Mouse (Mus musculus): ENCODE data around the gene Celf2. TPM values are rescaled to one million over a fixed set of nuclear protein-coding genes. Genes with fewer than 3 reads are reported as not detected.
"Not testable (repeated sequence)": the region's sequence is repeated elsewhere in the genome, so short reads cannot be mapped to it uniquely, and the experiment has no call there.

Celf2 gene
- polyA plus RNA-seq, 1 experiment, result 17.4 TPM

GRCm38 (mm10) chr2:7310840-7311182 lies 198.6 kb downstream of the Celf2 start:
- Histone ChIP-seq H3K4me1 (ENCODE audit: control insufficient read depth, insufficient read depth, low read length) (no peaks in the 10 kb centered on the region), H3K36me3 (ENCODE audit: control insufficient read depth, insufficient read depth, low read length) (no peaks in the 10 kb centered on the region), H3K27ac (ENCODE audit: control insufficient read depth, insufficient read depth, low read depth, low read length) (no peak overlapping the region), H3K27me3 (ENCODE audit: control insufficient read depth, insufficient read depth, low read length) (no peaks in the 10 kb centered on the region), H3K4me3 (ENCODE audit: control insufficient read depth, low read depth, low read length) (no peak overlapping the region)
- TF ChIP-seq POLR2A (IDR thresholded peaks at IDR 0.05; ENCODE audit: control insufficient read depth, low read depth, low read length), result no peak
- no peak for TF ChIP-seq CTCF (IDR thresholded peaks at IDR 0.05; ENCODE audit: control insufficient read depth, insufficient read depth, insufficient replicate concordance, low read depth, low read length)

GRCm38 (mm10) chr2:7310129-7310839 lies 199.1 kb downstream of the Celf2 start:
- TF ChIP-seq CTCF (IDR thresholded peaks at IDR 0.05; ENCODE audit: control insufficient read depth, insufficient read depth, insufficient replicate concordance, low read depth, low read length) (no peak), POLR2A (IDR thresholded peaks at IDR 0.05; ENCODE audit: control insufficient read depth, low read depth, low read length) (no peak)
- H3K27ac ChIP-seq (ENCODE audit: control insufficient read depth, insufficient read depth, low read depth, low read length), result no peak overlapping the region
- H3K4me3 ChIP-seq (ENCODE audit: control insufficient read depth, low read depth, low read length), result no peak overlapping the region
- no peaks in the 10 kb centered on the region for H3K4me1 ChIP-seq (ENCODE audit: control insufficient read depth, insufficient read depth, low read length)
- no peaks in the 10 kb centered on the region for H3K27me3 ChIP-seq (ENCODE audit: control insufficient read depth, insufficient read depth, low read length)
- H3K36me3 ChIP-seq (ENCODE audit: control insufficient read depth, insufficient read depth, low read length), result no peaks in the 10 kb centered on the region

GRCm38 (mm10) chr2:7309324-7309723 lies 200.0 kb downstream of the Celf2 start:
- no peaks in the 10 kb centered on the region for H3K4me1 ChIP-seq (ENCODE audit: control insufficient read depth, insufficient read depth, low read length)
- no peaks in the 10 kb centered on the region for H3K27me3 ChIP-seq (ENCODE audit: control insufficient read depth, insufficient read depth, low read length)
- H3K36me3 ChIP-seq (ENCODE audit: control insufficient read depth, insufficient read depth, low read length), result no peaks in the 10 kb centered on the region
- H3K4me3 ChIP-seq (ENCODE audit: control insufficient read depth, low read depth, low read length), result no peak overlapping the region
- no peak for TF ChIP-seq POLR2A (IDR thresholded peaks at IDR 0.05; ENCODE audit: control insufficient read depth, low read depth, low read length)
- TF ChIP-seq CTCF (IDR thresholded peaks at IDR 0.05; ENCODE audit: control insufficient read depth, insufficient read depth, insufficient replicate concordance, low read depth, low read length), result no peak
- H3K27ac ChIP-seq (ENCODE audit: control insufficient read depth, insufficient read depth, low read depth, low read length), result no peak overlapping the region

- no peak for TF ChIP-seq CTCF (IDR thresholded peaks at IDR 0.05; ENCODE audit: control insufficient read depth, insufficient read depth, insufficient replicate concordance, low read depth, low read length)
- TF ChIP-seq POLR2A (IDR thresholded peaks at IDR 0.05; ENCODE audit: control insufficient read depth, low read depth, low read length), result no peak
- Histone ChIP-seq H3K27me3 (ENCODE audit: control insufficient read depth, insufficient read depth, low read length) (no peaks in the 10 kb centered on the region), H3K4me1 (ENCODE audit: control insufficient read depth, insufficient read depth, low read length) (no peaks in the 10 kb centered on the region), H3K27ac (ENCODE audit: control insufficient read depth, insufficient read depth, low read depth, low read length) (no peak overlapping the region), H3K36me3 (ENCODE audit: control insufficient read depth, insufficient read depth, low read length) (no peaks in the 10 kb centered on the region), H3K4me3 (ENCODE audit: control insufficient read depth, low read depth, low read length) (no peak overlapping the region)
Measured at GRCm38 (mm10) chr2:7308731-7309130, 200.6 kb downstream of the Celf2 start.

- Histone ChIP-seq H3K4me3 (ENCODE audit: control insufficient read depth, low read depth, low read length) (no peak overlapping the region), H3K27ac (ENCODE audit: control insufficient read depth, insufficient read depth, low read depth, low read length) (no peak overlapping the region), H3K36me3 (ENCODE audit: control insufficient read depth, insufficient read depth, low read length) (no peaks in the 10 kb centered on the region), H3K27me3 (ENCODE audit: control insufficient read depth, insufficient read depth, low read length) (no peaks in the 10 kb centered on the region), H3K4me1 (ENCODE audit: control insufficient read depth, insufficient read depth, low read length) (no peaks in the 10 kb centered on the region)
- TF ChIP-seq POLR2A (IDR thresholded peaks at IDR 0.05; ENCODE audit: control insufficient read depth, low read depth, low read length) (no peak), CTCF (IDR thresholded peaks at IDR 0.05; ENCODE audit: control insufficient read depth, insufficient read depth, insufficient replicate concordance, low read depth, low read length) (no peak)
Measured at GRCm38 (mm10) chr2:7287434-7287833, 221.9 kb downstream of the Celf2 start.

GRCm38 (mm10) chr2:7273214-7273613 lies 236.1 kb downstream of the Celf2 start:
- no peaks in the 10 kb centered on the region for H3K27me3 ChIP-seq (ENCODE audit: control insufficient read depth, insufficient read depth, low read length)
- TF ChIP-seq CTCF (IDR thresholded peaks at IDR 0.05; ENCODE audit: control insufficient read depth, insufficient read depth, insufficient replicate concordance, low read depth, low read length) (no peak), POLR2A (IDR thresholded peaks at IDR 0.05; ENCODE audit: control insufficient read depth, low read depth, low read length) (no peak)
- no peak overlapping the region for H3K27ac ChIP-seq (ENCODE audit: control insufficient read depth, insufficient read depth, low read depth, low read length)
- no peaks in the 10 kb centered on the region for H3K4me1 ChIP-seq (ENCODE audit: control insufficient read depth, insufficient read depth, low read length)
- no peaks in the 10 kb centered on the region for H3K36me3 ChIP-seq (ENCODE audit: control insufficient read depth, insufficient read depth, low read length)
- H3K4me3 ChIP-seq (ENCODE audit: control insufficient read depth, low read depth, low read length), result no peak overlapping the region

- Histone ChIP-seq H3K4me1 (ENCODE audit: control insufficient read depth, insufficient read depth, low read length) (no peaks in the 10 kb centered on the region), H3K27me3 (ENCODE audit: control insufficient read depth, insufficient read depth, low read length) (no peaks in the 10 kb centered on the region), H3K4me3 (ENCODE audit: control insufficient read depth, low read depth, low read length) (no peak overlapping the region), H3K27ac (ENCODE audit: control insufficient read depth, insufficient read depth, low read depth, low read length) (no peak overlapping the region), H3K36me3 (ENCODE audit: control insufficient read depth, insufficient read depth, low read length) (no peaks in the 10 kb centered on the region)
- TF ChIP-seq CTCF (IDR thresholded peaks at IDR 0.05; ENCODE audit: control insufficient read depth, insufficient read depth, insufficient replicate concordance, low read depth, low read length), result no peak
Measured at GRCm38 (mm10) chr2:7270051-7270450, 239.3 kb downstream of the Celf2 start.

GRCm38 (mm10) chr2:7267166-7267565 lies 242.2 kb downstream of the Celf2 start:
- Histone ChIP-seq H3K4me1 (ENCODE audit: control insufficient read depth, insufficient read depth, low read length) (no peaks in the 10 kb centered on the region), H3K27ac (ENCODE audit: control insufficient read depth, insufficient read depth, low read depth, low read length) (no peak overlapping the region), H3K4me3 (ENCODE audit: control insufficient read depth, low read depth, low read length) (no peak overlapping the region), H3K36me3 (ENCODE audit: control insufficient read depth, insufficient read depth, low read length) (no peaks in the 10 kb centered on the region), H3K27me3 (ENCODE audit: control insufficient read depth, insufficient read depth, low read length) (no peaks in the 10 kb centered on the region)
- TF ChIP-seq POLR2A (IDR thresholded peaks at IDR 0.05; ENCODE audit: control insufficient read depth, low read depth, low read length) (no peak), CTCF (IDR thresholded peaks at IDR 0.05; ENCODE audit: control insufficient read depth, insufficient read depth, insufficient replicate concordance, low read depth, low read length) (no peak)

- not testable (repeated sequence) for H3K27ac ChIP-seq (ENCODE audit: control insufficient read depth, insufficient read depth, low read depth, low read length); H3K4me1 ChIP-seq (ENCODE audit: control insufficient read depth, insufficient read depth, low read length); H3K36me3 ChIP-seq (ENCODE audit: control insufficient read depth, insufficient read depth, low read length); H3K4me3 ChIP-seq (ENCODE audit: control insufficient read depth, low read depth, low read length); H3K27me3 ChIP-seq (ENCODE audit: control insufficient read depth, insufficient read depth, low read length)
Measured at GRCm38 (mm10) chr2:7262668-7263067, 246.7 kb downstream of the Celf2 start.
